Mouse (Mus musculus) retina, postnatal 1 day (tissue): Measurements from ENCODE around the gene Wfdc3.
A peak's percentile ranks its signal among the peaks of the same experiment; 100 is the strongest.
"Not testable (repeated sequence)": the region's sequence is repeated elsewhere in the genome, so short reads cannot be mapped to it uniquely, and the experiment has no call there.

Experiments used
- DNase-seq: peaks from one replicate; pipeline ENCODE4 v3.0.0-alpha.2; 2012

Wfdc3 gene

DNA sequence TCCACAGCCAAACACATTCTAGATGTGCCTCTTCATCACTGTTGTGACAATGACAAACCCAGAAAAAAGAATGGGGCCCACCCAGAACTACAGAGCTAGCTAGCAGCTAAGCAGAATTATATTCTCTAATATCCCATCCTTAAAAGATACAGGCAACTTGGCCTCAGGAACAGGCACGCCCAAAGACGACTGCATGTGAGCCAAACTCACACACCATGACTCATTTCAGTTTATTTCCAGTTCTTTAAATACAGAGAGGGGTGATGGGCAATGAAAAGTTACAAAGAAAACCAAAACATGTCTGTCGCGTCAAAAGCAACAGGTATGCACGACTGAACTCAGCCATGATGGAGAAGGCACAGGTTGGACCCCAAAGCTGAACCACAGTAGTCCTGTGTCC is 10.3 kb downstream of the Wfdc3 start:
- no peak for DNase-seq

DNA sequence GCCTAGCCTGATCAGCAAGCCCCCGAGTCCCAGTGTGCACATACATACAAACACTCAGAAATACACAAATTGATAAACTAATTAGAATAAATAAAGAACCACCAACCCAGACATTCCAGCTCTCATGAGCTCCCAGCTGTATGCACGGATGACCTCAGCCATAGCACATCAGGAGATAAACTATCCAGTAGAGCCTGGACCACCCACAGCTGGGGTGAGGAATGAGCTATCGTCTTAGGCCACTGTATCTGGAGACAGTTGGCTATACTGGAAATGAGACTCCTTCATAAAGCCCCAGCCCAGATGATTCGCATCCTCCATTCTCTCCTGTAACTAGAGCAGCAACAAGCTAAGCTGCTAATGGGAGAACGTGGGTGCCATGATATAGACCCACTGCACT is 10.9 kb downstream of the Wfdc3 start:
- no peak for DNase-seq

DNA sequence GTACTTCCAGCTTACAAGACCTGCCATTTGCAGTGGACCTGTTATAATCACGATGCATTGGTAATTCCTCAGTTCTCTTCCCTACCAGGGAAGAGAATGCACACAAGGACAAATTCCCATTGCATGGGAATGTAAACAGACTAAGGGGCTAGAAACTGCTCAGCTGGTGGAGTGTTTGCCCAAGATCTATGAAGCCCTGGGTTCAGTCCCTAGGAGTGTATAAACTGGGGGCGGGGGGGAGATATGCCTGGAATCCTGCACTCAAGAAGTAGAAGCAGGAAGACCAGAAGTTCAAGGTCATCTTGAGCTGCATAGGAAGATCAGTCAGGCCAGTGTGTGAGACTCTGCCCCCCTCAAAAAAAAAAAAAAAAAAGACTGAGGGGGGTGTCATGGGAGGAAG is 12.5 kb downstream of the Wfdc3 start:
- DNase-seq = no peak

DNA sequence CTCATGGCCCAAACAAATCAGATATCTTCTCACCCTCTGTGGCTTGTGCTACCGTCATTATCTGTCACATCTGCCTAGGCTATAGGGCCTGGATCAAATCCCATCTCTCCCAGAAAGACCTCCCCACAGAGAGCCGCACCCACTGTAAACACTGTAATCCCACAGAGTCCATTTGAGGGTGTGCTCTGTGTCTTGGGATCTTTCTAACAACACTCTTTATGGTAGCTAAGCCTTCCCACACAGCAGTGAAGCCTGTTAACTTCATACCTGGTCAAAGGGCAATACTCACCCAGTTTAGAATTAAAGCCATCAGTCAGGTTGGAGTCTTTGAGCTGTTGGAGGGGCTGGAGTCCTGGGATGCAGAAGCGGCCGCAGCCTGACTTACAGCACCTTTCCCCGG is 14.0 kb downstream of the Wfdc3 start:
- DNase-seq = no peak

DNA sequence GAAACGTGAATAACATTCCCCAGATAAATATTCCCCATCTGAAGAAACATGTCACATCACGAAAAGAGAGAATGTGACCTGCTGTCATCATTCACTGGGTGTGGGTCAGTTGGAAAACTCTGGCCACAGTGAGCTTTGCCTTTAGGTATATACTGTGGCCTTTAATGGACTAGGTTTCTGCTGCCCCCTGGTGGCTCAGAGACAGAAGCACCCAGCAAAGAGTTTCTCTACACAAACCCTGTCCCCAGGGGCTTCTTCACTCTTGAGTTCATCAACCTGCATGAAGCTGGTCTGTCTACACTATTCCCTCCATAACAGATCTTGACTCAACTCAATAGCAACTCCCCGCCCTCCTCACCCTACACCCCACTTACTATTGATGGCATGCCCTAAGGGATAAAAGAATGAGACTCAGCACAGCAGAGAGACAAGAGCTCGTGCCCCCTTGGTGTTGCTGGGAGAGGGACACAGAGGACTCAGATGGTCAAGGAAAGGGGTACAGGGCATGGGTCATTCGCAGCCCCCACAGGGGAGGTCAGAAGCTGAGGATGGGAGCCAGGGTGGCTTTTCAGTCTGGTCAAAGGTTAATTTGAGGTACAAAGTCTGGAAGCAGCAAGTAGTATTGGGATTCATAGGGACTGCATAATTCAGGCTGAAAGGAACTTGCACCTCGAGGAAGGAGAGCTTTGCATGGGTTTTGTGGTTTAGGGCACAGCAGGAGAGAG is 19.7 kb downstream of the Wfdc3 start:
- DNase-seq = peak; percentile 75

DNA sequence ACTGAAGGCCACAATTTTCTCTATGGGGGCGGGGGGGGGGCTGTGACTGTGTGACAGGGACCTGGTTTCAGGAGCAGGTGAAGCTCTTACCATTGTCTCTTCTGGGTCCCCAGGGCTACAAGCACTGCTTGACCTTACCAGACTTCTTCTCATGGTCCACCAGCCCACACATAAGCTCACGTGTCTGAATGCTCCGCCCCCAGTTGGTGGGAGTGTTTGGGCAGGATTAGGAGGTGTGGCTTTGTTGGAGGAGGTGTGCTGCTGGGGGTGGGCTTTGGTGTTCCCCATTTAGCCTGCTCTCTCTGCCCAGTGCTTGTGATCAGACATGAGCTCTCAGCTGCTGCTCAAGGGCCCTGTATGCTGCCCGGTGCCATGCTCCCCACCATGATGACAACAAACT is 22.5 kb downstream of the Wfdc3 start:
- DNase-seq = no peak

DNA sequence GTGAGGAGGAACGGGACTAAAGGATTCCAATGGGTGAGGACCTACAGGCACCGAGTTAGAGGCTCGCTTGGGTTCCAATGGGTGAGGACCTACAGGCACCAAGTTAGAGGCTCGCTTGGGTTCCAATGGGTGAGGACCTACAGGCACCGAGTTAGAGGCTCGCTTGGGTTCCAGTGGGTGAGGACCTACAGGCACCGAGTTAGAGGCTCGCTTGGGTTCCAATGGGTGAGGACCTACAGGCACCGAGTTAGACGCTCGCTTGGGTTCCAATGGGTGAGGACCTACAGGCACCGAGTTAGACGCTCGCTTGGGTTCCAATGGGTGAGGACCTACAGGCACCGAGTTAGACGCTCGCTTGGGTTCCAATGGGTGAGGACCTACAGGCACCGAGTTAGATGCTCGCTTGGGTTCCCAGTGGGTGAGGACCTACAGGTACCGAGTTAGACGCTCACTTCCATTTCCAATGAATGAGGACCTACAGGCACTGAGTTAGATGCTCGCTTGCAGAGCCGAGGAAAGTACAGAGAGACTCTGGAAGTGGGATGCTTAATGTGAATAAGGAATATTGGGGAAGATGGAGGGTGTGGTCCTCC is 29.4 kb downstream of the Wfdc3 start:
- DNase-seq = not testable (repeated sequence)

DNA sequence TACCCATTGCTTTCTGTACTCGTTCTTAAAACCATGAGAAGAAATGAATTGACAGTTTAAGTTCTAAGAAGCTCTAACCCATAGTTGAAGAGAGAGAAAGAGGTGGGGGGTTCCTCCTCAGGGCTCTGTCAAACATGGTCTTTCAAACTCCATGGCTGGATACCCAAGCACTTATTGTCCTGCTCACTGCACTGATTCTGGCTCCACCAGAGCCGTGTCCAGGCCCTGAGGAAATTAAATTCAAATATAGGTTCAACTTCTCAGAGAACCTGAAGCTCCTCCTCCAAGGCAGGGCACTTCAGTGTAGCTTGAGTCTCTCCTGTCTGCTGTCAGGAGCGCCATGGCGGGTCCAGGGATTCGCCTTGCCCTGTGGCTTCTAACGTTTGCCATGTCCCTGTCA is 30.7 kb downstream of the Wfdc3 start, which contains the start of gene Spint5:
TSS of gene Spint5 (plus strand) at position 301 of the 400 bp plus-strand sequence.
- no peak for DNase-seq

DNA sequence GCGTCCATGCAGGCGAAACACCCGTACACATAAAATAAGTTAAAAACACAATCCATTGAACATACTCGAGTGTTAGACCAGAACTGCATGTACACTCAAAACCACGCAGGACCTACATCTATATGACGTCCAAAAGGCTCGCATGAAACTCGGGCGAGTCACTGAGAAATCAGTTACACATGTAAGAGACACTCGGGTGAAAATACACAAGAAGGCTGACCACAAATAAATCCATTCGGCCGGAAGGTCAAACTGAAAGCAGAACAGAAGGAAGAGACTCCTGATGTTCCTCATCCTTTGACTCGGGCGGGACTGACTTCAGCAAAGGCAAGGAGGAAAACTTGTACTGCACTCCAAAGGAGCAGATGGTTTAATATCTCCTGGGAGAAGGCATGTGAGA is 39.7 kb downstream of the Wfdc3 start:
- DNase-seq = no peak

DNA sequence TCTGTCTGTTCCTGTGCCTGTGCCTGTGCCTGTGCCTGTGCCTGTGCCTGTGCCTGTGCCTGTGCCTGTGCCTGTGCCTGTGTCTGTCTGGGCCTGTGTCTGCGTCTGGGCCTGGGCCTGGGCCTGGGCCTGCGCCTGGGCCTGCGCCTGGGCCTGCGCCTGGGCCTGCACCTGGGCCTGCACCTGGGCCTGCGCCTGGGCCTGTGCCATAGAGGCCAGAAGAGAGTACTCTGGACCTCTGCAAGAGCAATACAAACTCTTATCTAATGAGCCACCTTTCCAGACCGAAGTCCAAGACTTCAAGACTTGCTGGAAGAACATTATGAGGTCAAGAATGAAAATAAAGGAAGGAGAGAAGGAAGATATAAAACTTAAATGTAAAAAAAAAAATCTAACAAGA is 40.4 kb downstream of the Wfdc3 start:
- no peak for DNase-seq

DNA sequence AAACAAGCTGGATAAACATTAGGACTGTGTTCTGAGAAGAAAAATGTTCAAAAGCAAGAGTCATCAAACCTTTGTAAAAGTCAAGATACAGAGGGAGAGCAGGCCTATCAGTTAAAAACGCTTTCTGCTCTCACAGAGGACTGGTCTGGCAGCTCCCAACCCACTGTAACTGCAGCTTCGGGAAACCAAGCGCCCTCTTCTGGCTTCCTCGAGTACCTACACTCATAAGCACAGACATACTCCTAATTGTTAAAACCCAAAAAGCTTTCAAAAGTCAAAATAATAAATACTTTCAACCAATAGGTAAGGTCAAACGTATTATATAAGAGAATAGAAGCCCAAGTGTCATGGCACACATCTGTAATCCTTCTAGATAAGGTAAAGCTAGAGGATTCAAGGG is 41.5 kb downstream of the Wfdc3 start:
- no peak for DNase-seq

DNA sequence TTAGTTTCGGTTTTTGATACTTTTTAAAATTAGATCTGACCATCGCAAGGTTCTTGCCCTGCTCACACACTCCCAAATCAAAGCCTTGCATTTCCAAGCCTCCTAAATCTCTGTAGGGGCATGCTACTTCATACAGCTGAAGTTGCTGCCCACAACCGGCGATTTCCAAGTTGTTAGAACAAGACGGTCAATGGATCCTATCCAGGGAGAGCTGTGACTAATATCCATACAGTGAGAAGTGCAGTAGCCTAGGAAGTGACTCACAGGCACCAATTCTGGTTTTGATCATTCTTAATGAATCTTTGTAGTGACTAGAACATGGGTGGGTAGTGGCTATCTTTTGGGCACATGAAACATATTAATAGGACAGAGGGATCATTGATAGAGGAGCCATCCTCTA is 44.0 kb downstream of the Wfdc3 start:
- DNase-seq = no peak

DNA sequence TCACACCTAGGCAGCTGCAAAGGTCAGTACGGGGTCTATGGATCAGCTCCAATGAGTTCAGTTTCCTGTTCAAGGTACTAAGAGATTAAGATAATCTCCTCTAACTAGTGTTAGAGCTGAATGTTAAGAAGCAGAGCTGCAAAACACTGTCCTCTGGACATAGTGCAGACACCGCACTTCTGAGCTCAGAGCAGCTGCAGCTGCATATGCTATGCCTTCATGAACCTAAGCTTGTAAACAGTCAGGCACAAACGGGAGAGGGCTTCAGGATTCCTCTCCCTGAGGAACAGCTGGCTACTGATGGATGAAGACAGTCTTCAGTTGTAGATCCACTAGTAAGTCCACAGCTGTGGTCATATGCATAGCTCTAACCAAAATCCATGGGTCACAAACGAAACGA is 44.8 kb downstream of the Wfdc3 start:
- no peak for DNase-seq

DNA sequence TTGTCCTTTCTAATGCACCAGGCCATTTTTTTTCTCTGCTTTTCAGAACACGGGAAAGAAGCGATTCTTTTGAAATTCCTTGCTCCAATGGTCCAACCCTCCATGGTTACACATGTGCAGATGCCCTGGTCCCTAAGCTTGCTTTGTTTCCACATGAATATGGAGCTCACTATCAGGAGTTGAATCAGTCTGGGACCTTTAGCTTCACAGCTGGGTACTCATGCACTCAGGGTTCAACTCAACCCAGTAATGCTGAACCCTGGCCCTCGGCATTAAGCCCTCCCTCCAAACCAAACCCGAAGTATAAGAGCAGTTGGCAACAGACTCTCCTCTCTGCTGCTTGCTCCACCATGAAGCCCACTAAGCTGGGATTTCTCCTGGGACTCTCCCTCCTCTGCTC is 47.5 kb downstream of the Wfdc3 start, which contains the start of gene Spint4:
TSS of gene Spint4 (plus strand) at position 301 of the 400 bp plus-strand sequence.
- no peak for DNase-seq

DNA sequence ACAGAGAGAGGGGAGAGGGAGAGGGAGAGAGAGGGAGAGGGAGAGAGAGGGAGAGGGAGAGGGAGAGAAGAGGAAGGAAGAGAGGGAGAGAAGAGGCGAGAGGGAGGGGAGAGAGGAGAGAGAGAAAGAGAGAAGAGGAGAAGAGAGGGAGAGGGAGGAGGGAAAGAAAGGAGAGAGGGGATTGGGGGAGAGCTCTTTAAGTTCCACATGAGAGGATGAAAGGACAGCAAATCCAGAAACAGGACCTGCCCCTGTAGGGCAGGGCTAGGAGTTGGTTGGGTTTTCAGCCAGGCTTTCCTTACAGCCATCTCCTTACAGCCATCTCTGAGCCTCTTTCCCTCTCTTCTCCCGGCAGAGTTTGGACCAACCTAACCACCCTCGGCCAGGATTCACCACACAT is 60.9 kb downstream of the Wfdc3 start, which contains the start of gene Wfdc13:
TSS of gene Wfdc13 (plus strand) at position 301 of the 400 bp plus-strand sequence.
- DNase-seq = no peak
